8 mouse cellular contexts compared by ENCODE assay signal in genomic region chr2:37703230-37703954, GRCm38 (mm10). TPM values are rescaled to one million over a fixed set of nuclear protein-coding genes. Genes with fewer than 3 reads are reported as not detected.
DNase-seq lines count a peak whose midpoint lies in the region; ATAC-seq and TF ChIP-seq lines count a peak whose summit lies in the region.

TSS of gene Strbp (minus strand) at chr2:37703859.

- no peaks in the 10 kb centered on the region for H3K27me3 ChIP-seq in heart, embryonic 13.5 days (replicated peaks)
- H3K27me3 ChIP-seq in kidney, postnatal 0 days (ENCODE audit: insufficient read depth, low read length): no peaks in the 10 kb centered on the region
- 0 out of 2 replicates have a peak, but pooled peaks cover 2% of the 10 kb centered on the region for H3K27me3 ChIP-seq in liver, embryonic 11.5 days (replicated peaks; ENCODE audit: control insufficient read depth, insufficient read depth, low read length)
- H3K27me3 ChIP-seq in myocyte (ENCODE audit: control insufficient read depth, insufficient read depth, insufficient read length): peaks cover 22% of the 10 kb centered on the region

- H3K9me3 ChIP-seq in heart, embryonic 13.5 days: no peaks in the 10 kb centered on the region
- no peaks in the 10 kb centered on the region for H3K9me3 ChIP-seq in kidney, postnatal 0 days (replicated peaks; ENCODE audit: low read length)
- H3K9me3 ChIP-seq in liver, embryonic 11.5 days (ENCODE audit: control insufficient read depth, low read length): no peaks in the 10 kb centered on the region

- peak within 1 kb of the TSS; percentile 88 for H3ac ChIP-seq in myocyte (ENCODE audit: control insufficient read depth, insufficient read length)

- 0 out of 2 replicates have a peak, but pooled peaks cover 3% of the 10 kb centered on the region for H3K36me3 ChIP-seq in heart, embryonic 13.5 days
- H3K36me3 ChIP-seq in kidney, postnatal 0 days (ENCODE audit: insufficient read depth, low read length): 0 out of 2 replicates have a peak, but pooled peaks cover 3% of the 10 kb centered on the region
- H3K36me3 ChIP-seq in liver, embryonic 11.5 days (ENCODE audit: control insufficient read depth, insufficient read depth, low read length): no peaks in the 10 kb centered on the region
- H3K36me3 ChIP-seq in myocyte (ENCODE audit: control insufficient read depth, insufficient read depth): no peaks in the 10 kb centered on the region

- peak; percentile 57 for TF ChIP-seq POLR2A in myocyte (IDR thresholded peaks at IDR 0.05; ENCODE audit: insufficient read length, low read depth)

- TF ChIP-seq CTCF in kidney, postnatal 0 days (IDR thresholded peaks at IDR 0.05; ENCODE audit: low read depth): no peak

- no peaks in the 10 kb centered on the region for H3K79me2 ChIP-seq in myocyte (ENCODE audit: control insufficient read depth, insufficient read depth)

- under 1% methylated on average over 98 of the region's 98 CpGs for WGBS in heart, embryonic 13.5 days
- under 1% methylated on average over 74 of the region's 98 CpGs for WGBS in kidney, postnatal 0 days
- under 1% methylated on average over 76 of the region's 98 CpGs for WGBS in liver, embryonic 11.5 days

- H3K27ac ChIP-seq in brown adipose tissue, adult 24 weeks (replicated peaks; ENCODE audit: low read depth, low read length): peak within 1 kb of the TSS; percentile 6; the same call in 1 of the 2 replicates
- peak within 1 kb of the TSS; percentile 92 for H3K27ac ChIP-seq in heart, embryonic 13.5 days (replicated peaks)
- H3K27ac ChIP-seq in kidney, postnatal 0 days: peak within 1 kb of the TSS; percentile 95
- H3K27ac ChIP-seq in liver, embryonic 11.5 days (ENCODE audit: low read depth, low read length): peak within 1 kb of the TSS; percentile 83

- H3K4me2 ChIP-seq in heart, embryonic 13.5 days: peak within 1 kb of the TSS; percentile 90
- H3K4me2 ChIP-seq in kidney, postnatal 0 days (ENCODE audit: low read length): peak within 1 kb of the TSS; percentile 81
- H3K4me2 ChIP-seq in liver, embryonic 11.5 days: peak within 1 kb of the TSS; percentile 87
- peak within 1 kb of the TSS; percentile 99 for H3K4me2 ChIP-seq in myocyte (ENCODE audit: low read depth)

- peak; percentile 93 for DNase-seq in kidney, postnatal 0 days (ENCODE audit: low spot score)
- DNase-seq in liver, embryonic 11.5 days (ENCODE audit: low spot score): peak; percentile 90
- DNase-seq in spleen, postnatal 4 days (ENCODE audit: low spot score in 2 of 2): peak; percentile 95 to 98

- H3K9ac ChIP-seq in heart, embryonic 13.5 days: peak within 1 kb of the TSS; percentile 90
- peak within 1 kb of the TSS; percentile 93 for H3K9ac ChIP-seq in kidney, postnatal 0 days (ENCODE audit: low read depth, low read length)
- peak within 1 kb of the TSS; percentile 94 for H3K9ac ChIP-seq in liver, embryonic 11.5 days (ENCODE audit: low read depth, low read length)

- H3K4me3 ChIP-seq in brown adipose tissue, adult 24 weeks (ENCODE audit: insufficient read depth, low read depth, low read length): peak within 1 kb of the TSS; percentile 88
- peak within 1 kb of the TSS; percentile 81 for H3K4me3 ChIP-seq in heart, embryonic 13.5 days
- H3K4me3 ChIP-seq in kidney, postnatal 0 days (replicated peaks; ENCODE audit: low read depth, low read length): peak within 1 kb of the TSS; percentile 88
- H3K4me3 ChIP-seq in liver, embryonic 11.5 days (ENCODE audit: low read depth, low read length): peak within 1 kb of the TSS; percentile 96
- peak within 1 kb of the TSS; percentile 25 for H3K4me3 ChIP-seq in myocyte

- peak; percentile 83 for ATAC-seq in CD4-positive, CD25-positive, alpha-beta regulatory T cell, adult 4 months
- peak; percentile 88 for ATAC-seq in erythroid progenitor cell, adult 5-6 weeks (replicated peaks; ENCODE audit: low FRiP score, poor library complexity, severe bottlenecking)
- peak; percentile 93 for ATAC-seq in heart, embryonic 13.5 days (ENCODE audit: extremely low read depth, insufficient number of reproducible peaks, low FRiP score, low TSS enrichment)
- peak; percentile 94 for ATAC-seq in kidney, postnatal 0 days (replicated peaks; ENCODE audit: low FRiP score, low read depth)
- peak; percentile 89 for ATAC-seq in liver, embryonic 11.5 days (replicated peaks; ENCODE audit: low FRiP score)

- H3K4me1 ChIP-seq in brown adipose tissue, adult 24 weeks (ENCODE audit: control insufficient read depth, insufficient read depth, insufficient read length, low read length): no peaks in the 10 kb centered on the region
- peaks cover 20% of the 10 kb centered on the region for H3K4me1 ChIP-seq in heart, embryonic 13.5 days
- H3K4me1 ChIP-seq in kidney, postnatal 0 days (replicated peaks; ENCODE audit: insufficient read depth, low read length): no peaks in the 10 kb centered on the region; the same call in 1 of the 2 replicates
- H3K4me1 ChIP-seq in liver, embryonic 11.5 days (replicated peaks; ENCODE audit: control insufficient read depth, insufficient read depth, low read length): peaks cover 6% of the 10 kb centered on the region

TF ChIP-seq in myocyte, 11 proteins besides CTCF, POLR2A, EP300 and RAD21:
- TF ChIP-seq MYOG (IDR thresholded peaks at IDR 0.05; ENCODE audit: control insufficient read depth in 1 of 3, insufficient read depth in 1 of 3, insufficient read length in 2 of 3, low read depth in 2 of 3): peak in 1 of 3 experiments; percentile 5
- TF ChIP-seq SRF (IDR thresholded peaks at IDR 0.05; ENCODE audit: control insufficient read depth, insufficient read length, low read depth): no peak
- TF ChIP-seq USF1 (IDR thresholded peaks at IDR 0.05; ENCODE audit: low read depth): peak; percentile 56
- TF ChIP-seq POLR2AphosphoS2 (IDR thresholded peaks at IDR 0.05; ENCODE audit: insufficient read length, low read depth): no peak
- no peak for TF ChIP-seq E2F4 (IDR thresholded peaks at IDR 0.05; ENCODE audit: insufficient read depth)
- no peak for TF ChIP-seq MYOD1 (IDR thresholded peaks at IDR 0.05; ENCODE audit: control insufficient read depth in 1 of 3, insufficient read length in 2 of 3, low read depth in 2 of 3)
- TF ChIP-seq TCF3 (IDR thresholded peaks at IDR 0.05; ENCODE audit: insufficient read length, low read depth): no peak

RNA-seq across cellular contexts. Expression of gene Strbp, which starts in this region (rescaled TPM):
- 1 to 10 TPM; 7.6 to 8.3 TPM for polyA plus RNA-seq in CD4-positive, CD25-positive, alpha-beta regulatory T cell, adult 4 months (2017; shearing (Covaris generic))
- polyA plus RNA-seq in brown adipose tissue, adult 24 weeks (2012; ENCODE audit: insufficient read depth, insufficient read length, missing spikeins): 8.7 and 8.9 TPM in 2 replicates
- total RNA-seq in erythroid progenitor cell, adult 5-6 weeks (2015; ENCODE audit: low replicate concordance): 27.2 and 33.2 TPM in 2 replicates
- 17.4 and 30.9 TPM in 2 replicates for total RNA-seq in erythroid progenitor cell, adult 5-6 weeks (2017; ENCODE audit: low replicate concordance)
- 20.4 and 22.5 TPM in 2 replicates for polyA plus RNA-seq in heart, embryonic 13.5 days (2015; fragmentation: Nextera tagmentation; extraction: Ambion mirVana)
- polyA plus RNA-seq in kidney, postnatal 0 days (2015; fragmentation: Nextera tagmentation; extraction: Ambion mirVana): 39.4 and 42.0 TPM in 2 replicates
- 37.2 and 38.8 TPM in 2 replicates for polyA plus RNA-seq in liver, embryonic 11.5 days (2014; fragmentation: Nextera tagmentation; extraction: Ambion mirVana)
- 2.4 TPM for polyA plus RNA-seq in myocyte (2012; fragmentation: generic; extraction: Trizol)

Comparison
In these comparisons a context has a peak if more than half of its experiments do, and no peak if none do; other contexts are left out.
1. Peak in every context shown above with its lines: DNase-seq, ATAC-seq, H3K4me3 ChIP-seq and H3K27ac ChIP-seq.
2. H3K27ac ChIP-seq: peak in every context shown above with its lines; median percentile 95 in kidney, postnatal 0 days; 92 in heart, embryonic 13.5 days; 83 in liver, embryonic 11.5 days; 6 in brown adipose tissue, adult 24 weeks.
3. H3K4me3 ChIP-seq: peak in every context shown above with its lines; median percentile 96 in liver, embryonic 11.5 days; 88 in brown adipose tissue, adult 24 weeks; 88 in kidney, postnatal 0 days; 81 in heart, embryonic 13.5 days; 25 in myocyte.